Mouse (Mus musculus) right cerebral cortex, adult 2 months (tissue): Measurements from ENCODE around the gene Hsd17b1.

Experiments used
- DNase-seq, 2 experiments: peaks; one replicate each; pipeline ENCODE4 v3.0.0; 2021 to 2022; ENCODE audit warnings: low spot score in 2 of 2

The Hsd17b1 gene

GRCm38 (mm10) chr11:101127075-101127474 lies 48.9 kb downstream of the Hsd17b1 start:
- DNase-seq, result no peak

DNA sequence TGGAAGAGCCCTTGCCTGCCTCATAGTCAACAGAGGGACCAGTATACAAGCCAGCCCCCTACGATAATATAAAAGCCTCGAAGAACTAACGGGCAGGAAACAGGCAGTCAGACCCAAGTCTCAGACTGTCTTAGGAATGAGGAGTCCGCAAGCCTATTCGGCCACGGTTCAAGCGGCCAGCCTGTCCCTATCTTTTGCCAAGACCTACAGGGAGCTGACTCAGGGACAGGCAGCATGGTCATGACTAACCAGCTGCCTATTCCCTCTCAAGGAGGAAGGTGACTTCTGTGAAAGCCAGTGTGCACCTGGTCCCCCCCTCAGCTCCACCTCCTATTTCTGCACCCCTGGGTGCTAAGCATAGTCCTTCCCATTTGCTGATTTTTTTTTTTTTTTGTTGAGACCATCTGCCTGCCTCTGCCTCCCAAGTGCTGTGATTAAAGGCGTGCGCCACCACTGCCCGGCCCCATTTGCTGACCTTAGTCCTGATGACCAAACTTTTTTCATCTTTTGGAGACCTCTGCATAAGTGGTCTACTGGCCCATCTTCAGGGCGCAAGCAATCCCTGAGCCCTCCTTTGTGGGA lies 50.9 kb downstream of the Hsd17b1 start:
- no peak for DNase-seq
